Mouse (Mus musculus) stomach, postnatal 0 days (tissue): ENCODE measurements at regions not wholly inside any gene's neighbourhood (a gene's known extent, or its start where the extent isn't known, plus 50 kb on each side); places are given as distances from the start of the nearest gene placed in this dataset.

Source experiments
- CTCF ChIP-seq: IDR thresholded peaks from 2 replicates; pipeline ENCODE4 v1.5.1; 2016; ENCODE audit warnings: antibody characterized with exemption, low read depth, mild to moderate bottlenecking, moderate library complexity
- EP300 ChIP-seq: optimal IDR thresholded peaks from 2 replicates; pipeline ENCODE3; 2016; ENCODE audit warnings: antibody characterized with exemption

GRCm38 (mm10) chr5:119580798-119581197, 89.7 kb upstream of the Tbx3 start:
- no peak for TF ChIP-seq EP300
- no peak for TF ChIP-seq CTCF
